Mouse (Mus musculus) bone marrow, adult 2 months (tissue): ENCODE data around the gene Selenon. TPM values are rescaled to one million over a fixed set of nuclear protein-coding genes. Genes with fewer than 3 reads are reported as not detected.

Source experiments
- H3K27ac ChIP-seq: fragments of 200-500 bp; 2 replicates; pipeline ENCODE4 v1.5.1; 2012; ENCODE audit warnings: low read depth, mild to moderate bottlenecking, control low read depth, inconsistent platforms, low read length; ENCODE audit not compliant: control insufficient read depth, poor library complexity, insufficient read depth
- H3K4me1 ChIP-seq: fragments of 200-500 bp; 2 replicates; pipeline ENCODE4 v1.6.1; 2011; ENCODE audit warnings: low read length; ENCODE audit not compliant: control insufficient read depth, insufficient read depth
- H3K4me3 ChIP-seq: fragments of 200-500 bp; replicated peaks from 2 replicates; pipeline ENCODE3; 2011; ENCODE audit warnings: mild to moderate bottlenecking, low read depth, low read length, control low read depth; ENCODE audit not compliant: control insufficient read depth
- CTCF ChIP-seq: fragments of 200-500 bp; IDR thresholded peaks from 2 replicates; pipeline ENCODE4 v1.5.1; 2011; ENCODE audit warnings: low read length, control low read depth; ENCODE audit not compliant: control insufficient read depth, insufficient read depth
- POLR2A ChIP-seq: fragments of 200-500 bp; IDR thresholded peaks from 2 replicates; pipeline ENCODE4 v1.6.1; 2011; ENCODE audit warnings: low read depth, mild to moderate bottlenecking, control low read depth, low read length, borderline replicate concordance; ENCODE audit not compliant: control insufficient read depth
- WGBS: fragments of 180-500 bp; shearing (Covaris S2); methylation state at CpG from one replicate; pipeline ENCODE4 v1.1.7; 2018; 5-methylcytosine and 5-hydroxymethylcytosine counted together
- polyA plus RNA-seq: library from polyadenylated mRNA; stranded (reverse); fragments of >200 nt; gene quantifications from 2 replicates; pipeline ENCODE4 v1.2.4, GENCODE M21; 2011; ENCODE audit warnings: low replicate concordance; ENCODE audit not compliant: missing spikeins, insufficient read depth, insufficient read length

The Selenon gene
- polyA plus RNA-seq, 1 experiment = 8.4 TPM

DNA sequence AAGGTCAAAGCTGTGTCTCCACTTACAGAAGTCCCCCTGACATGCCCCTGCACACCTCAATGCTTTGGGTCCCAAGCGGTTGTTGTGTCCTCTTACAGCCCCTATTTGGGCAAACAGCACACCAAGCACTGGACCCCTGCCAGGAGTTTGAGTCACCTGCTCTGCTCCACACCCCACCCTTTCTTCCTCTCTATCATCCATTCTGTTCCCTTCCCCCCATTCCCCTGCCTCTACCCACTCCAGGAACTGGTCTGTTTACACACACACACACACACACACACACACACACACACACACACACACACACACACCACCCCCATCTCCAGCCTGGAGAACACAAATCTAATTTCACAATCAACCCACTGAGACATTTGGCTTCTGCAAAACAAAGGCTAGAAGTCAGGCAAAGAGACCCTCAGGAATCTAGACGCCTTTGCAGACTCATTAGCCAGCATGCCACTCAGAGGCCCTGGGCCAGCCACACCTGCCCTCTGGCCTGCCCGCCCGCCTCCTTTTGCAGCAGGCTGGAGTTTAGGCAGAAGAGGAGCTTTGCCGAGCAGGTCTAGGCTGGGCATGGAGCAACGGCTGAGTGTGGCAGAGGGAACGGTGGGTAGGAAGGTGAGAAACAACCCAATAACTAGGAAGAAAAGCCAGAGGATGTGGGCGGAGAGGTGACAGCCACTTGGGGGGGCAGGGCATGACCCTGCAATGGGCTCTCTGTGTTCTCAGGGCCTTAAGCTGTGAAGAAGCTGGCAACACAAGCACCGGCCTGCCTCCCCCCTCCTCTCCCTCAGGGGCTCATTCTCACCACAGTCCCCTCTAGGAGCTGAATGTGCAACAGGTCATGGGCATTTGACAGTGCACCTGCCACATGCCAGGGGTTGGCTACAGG lies 4.9 kb downstream of the Selenon start:
- peak overlapping the region; percentile 55 for H3K4me3 ChIP-seq
- no peaks in the 10 kb centered on the region for H3K4me1 ChIP-seq
- H3K27ac ChIP-seq = peak overlapping the region; percentile 87
- no peak for TF ChIP-seq CTCF
- TF ChIP-seq POLR2A = no peak
- 39% methylated on average over 9 of the region's 9 CpGs for WGBS

DNA sequence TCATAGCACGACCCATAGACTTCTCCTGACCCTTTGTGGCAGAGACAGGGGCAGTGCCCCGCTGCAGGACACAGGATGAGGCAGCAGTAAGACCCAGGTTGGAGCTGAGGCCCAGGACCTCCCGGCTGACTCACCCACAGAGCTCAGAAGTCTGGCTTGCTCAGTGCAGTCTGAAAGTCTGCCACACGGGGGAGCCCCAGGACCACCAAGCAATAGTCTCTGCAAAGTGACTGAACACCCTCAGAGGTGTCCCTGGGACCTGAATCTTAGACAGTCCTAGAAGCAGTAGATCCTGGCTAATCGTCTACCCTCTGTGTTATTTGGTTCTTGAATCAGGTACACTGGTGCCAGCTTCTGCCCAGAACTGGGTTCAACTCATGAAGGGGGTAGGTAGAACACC lies 8.7 kb downstream of the Selenon start:
- no peaks in the 10 kb centered on the region for H3K4me1 ChIP-seq
- WGBS = 3% methylated on average over 5 of the region's 5 CpGs
- no peak for TF ChIP-seq POLR2A
- peak; percentile 96 for TF ChIP-seq CTCF
- no peak overlapping the region for H3K4me3 ChIP-seq
- no peak overlapping the region for H3K27ac ChIP-seq

DNA sequence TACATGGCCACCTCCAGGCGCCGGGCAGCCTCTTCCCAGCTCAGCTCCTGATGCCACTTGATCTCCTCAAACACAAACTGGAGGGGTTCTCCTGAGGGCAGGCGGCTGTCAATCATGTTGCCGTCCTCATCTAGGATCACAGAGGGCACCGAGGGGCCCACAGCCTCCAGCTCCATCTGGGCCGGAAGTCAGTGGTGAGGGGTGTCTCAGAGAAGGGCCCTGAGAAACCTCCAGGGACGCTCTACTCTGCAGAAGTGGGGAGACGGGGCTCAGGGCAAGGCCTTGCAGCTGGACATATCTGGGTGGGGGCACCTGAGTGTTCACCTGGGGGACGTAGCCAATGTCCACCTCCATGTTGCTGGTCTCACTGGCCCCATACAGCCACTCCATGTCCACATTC lies 9.2 kb downstream of the Selenon start:
- Histone ChIP-seq H3K4me3 (no peak overlapping the region), H3K4me1 (no peaks in the 10 kb centered on the region), H3K27ac (no peak overlapping the region)
- 82% methylated on average over 9 of the region's 9 CpGs for WGBS
- TF ChIP-seq POLR2A (no peak), CTCF (no peak)

DNA sequence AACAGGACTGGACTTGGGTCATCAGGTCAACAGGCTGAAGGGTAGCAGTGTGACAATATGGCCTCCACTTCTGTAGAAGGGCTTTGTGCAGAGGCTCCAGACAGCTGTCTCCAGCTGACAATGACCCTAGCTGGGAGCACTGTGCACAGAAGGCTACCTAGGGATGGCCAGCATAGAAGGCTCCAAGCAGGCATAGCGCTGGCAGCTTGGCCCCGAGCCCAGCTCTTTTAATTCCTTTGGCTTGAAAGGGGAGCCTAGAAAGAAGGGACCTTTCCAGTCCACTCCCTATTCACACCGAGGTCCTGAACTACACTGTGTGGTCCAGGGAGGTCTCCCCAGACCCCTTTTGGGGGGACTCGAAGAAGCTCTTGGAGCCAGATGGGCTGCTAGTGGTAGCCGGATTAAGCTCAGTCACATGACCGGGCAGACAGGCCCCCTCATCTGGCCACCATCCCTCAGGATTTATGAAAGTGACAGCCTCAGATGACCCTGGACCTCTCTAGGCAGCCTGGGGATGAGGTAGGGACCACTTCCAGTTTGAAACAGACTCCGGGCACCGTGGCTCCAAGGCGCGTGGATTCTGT lies 12.9 kb downstream of the Selenon start:
- H3K4me3 ChIP-seq = no peak overlapping the region
- WGBS = 83% methylated on average over 10 of the region's 10 CpGs
- no peak overlapping the region for H3K27ac ChIP-seq
- H3K4me1 ChIP-seq = peaks cover 2% of the 10 kb centered on the region
- TF ChIP-seq CTCF (no peak), POLR2A (no peak)

DNA sequence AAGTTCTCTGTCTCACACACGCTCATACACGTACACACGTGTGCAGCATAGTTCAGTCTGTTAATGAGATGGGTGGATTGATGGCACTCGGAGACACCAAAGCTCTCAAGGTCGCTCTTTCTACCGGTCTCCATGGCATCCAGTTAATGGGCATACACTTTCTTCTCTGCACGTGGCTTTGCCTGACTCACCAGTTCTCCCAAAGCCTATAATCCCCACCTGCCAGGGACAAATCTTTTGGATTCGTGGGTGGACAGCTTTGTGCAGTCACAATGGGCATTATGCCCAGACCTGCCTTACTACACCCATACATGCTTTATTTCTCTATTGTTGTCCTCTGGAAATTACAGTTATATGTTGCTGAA lies 16.2 kb downstream of the Selenon start:
- WGBS = 3% methylated on average over 8 of the region's 8 CpGs
- H3K27ac ChIP-seq = no peak overlapping the region

DNA sequence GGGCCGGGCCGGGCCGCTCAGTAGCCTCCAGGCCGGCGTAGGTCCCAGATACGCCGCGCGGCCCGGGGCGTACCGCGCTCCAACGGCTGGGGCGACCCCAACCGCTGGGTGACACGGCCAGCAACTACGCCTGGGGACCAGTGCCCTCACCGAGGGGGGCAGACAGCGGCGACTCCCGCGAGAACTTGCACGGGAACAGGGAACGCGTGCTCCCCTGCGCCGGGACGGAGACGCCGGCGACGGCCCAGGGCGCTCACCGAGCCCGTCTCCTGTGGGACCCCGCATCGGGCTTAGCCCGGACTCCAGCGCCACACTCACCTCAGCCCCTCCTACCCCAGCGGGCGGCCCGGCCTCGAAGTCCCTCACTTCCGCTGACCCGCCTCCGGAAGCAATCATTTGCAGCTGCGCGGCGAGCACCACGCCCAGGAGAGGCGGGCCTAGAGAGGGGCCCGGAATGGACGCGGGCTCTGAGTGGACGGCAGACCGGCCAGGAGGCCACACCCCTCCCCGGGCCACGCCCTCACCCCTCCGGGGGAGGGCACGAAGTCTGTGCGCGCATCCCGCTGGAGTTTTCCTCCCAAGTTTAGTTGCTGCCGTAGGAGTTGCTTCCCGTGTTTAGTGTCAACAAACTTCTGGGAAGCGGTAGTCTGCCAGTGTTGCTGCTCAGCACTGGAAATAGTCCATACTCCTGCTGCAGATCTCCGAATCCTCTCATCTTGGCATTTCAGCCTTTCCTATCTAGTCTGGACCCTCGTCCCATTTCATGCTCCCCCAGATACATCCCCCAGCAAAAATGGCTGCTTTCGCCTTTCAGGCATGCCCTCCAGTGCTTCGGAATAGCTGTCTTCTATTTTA lies 16.8 kb downstream of the Selenon start, which contains the start of gene Mtfr1l:
TSS of gene Mtfr1l (minus strand) at position 456 of the 855 bp plus-strand sequence.
- TF ChIP-seq CTCF = no peak
- TF ChIP-seq POLR2A = peak; percentile 38; the same call in 1 of the 2 replicates
- Histone ChIP-seq H3K27ac (peak within 1 kb of the TSS; percentile 91), H3K4me3 (peak within 1 kb of the TSS; percentile 90), H3K4me1 (peaks cover 2% of the 10 kb centered on the region)
- WGBS = under 1% methylated on average over 71 of the region's 71 CpGs

More for the DNA sequence above, 16.2 kb downstream of the Selenon start:
- Histone ChIP-seq H3K4me3 (peak overlapping the region; percentile 90), H3K4me1 (peaks cover 2% of the 10 kb centered on the region)
- TF ChIP-seq POLR2A = no peak
- TF ChIP-seq CTCF = no peak

DNA sequence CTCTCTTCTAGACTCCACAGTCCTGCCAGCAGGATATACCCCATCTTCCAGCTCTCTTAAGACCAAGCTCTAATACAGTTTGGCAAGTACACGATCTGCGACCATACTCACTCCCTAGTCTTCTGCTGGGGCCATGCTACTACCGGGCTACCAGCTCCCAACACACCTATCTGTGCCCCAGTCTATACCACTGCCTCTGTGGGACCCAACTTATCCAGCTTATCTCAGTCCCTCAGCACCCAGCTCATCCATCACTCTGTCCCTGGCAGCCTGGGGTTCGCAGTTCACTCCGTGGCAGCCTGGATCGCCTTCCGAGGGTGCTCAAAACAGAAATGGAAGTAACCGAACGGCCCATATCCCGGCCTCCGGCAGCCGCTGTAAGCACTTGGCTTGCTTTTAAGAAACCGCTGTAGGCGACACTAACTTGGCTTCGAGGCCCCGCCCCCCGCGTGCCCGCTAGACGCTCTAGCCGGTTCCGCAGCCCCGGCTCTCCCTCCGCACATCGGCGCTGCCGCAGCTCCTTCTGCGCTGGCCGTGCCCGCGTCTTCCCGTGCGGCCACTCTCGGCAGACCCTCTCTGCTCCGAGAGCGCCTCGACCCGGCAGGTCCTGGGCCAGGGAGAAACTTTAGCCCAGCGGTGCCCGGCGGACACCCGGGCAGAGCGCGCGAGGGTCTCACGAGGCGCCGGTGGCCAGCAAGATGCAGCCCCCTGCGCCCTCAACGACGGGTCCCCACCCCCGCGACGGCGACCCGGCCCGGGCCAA lies 17.7 kb downstream of the Selenon start:
- peak overlapping the region; percentile 83 for H3K4me3 ChIP-seq
- peak overlapping the region; percentile 91 for H3K27ac ChIP-seq
- under 1% methylated on average over 57 of the region's 57 CpGs for WGBS
- peaks cover 2% of the 10 kb centered on the region for H3K4me1 ChIP-seq
- TF ChIP-seq CTCF (no peak), POLR2A (peak; percentile 40; the same call in 1 of the 2 replicates)
